Mouse (Mus musculus): ENCODE results near the gene Klk1.
"Not testable (repeated sequence)": the region's sequence is repeated elsewhere in the genome, so short reads cannot be mapped to it uniquely, and the experiment has no call there.

Klk1 gene

DNA sequence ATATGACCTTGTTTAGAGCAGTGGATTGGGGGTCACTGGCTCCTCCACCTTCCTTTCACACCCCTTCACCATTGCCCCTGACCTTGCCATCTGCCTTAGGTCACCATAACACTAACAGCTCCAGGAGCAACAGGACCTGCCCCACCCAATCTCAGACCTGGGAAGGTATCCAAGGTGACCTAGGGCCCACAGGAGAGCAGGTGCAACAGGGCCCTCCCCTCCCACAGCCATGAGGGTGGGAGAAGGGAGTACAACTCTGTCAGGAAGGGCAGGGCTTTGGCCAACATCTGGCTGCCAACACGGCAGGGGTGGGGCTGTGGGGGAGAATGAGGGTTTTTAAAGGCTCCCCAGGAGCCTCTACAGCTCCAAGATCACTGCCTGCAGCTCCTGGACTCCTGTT is at the start of gene Klk1:
Klk1 (plus strand) TSS at position 285 of the 400 bp plus-strand sequence.
- DNase-seq (ENCODE audit: low spot score) = no peak

- DNase-seq (ENCODE audit: low spot score) = no peak
These were observed 45.7 kb upstream of the Klk1 start for GRCm38 (mm10) chr7:44179299-44180045.

GRCm38 (mm10) chr7:44186516-44186915 is 38.6 kb upstream of the Klk1 start:
- DNase-seq (ENCODE audit: low spot score) = not testable (repeated sequence)

DNA sequence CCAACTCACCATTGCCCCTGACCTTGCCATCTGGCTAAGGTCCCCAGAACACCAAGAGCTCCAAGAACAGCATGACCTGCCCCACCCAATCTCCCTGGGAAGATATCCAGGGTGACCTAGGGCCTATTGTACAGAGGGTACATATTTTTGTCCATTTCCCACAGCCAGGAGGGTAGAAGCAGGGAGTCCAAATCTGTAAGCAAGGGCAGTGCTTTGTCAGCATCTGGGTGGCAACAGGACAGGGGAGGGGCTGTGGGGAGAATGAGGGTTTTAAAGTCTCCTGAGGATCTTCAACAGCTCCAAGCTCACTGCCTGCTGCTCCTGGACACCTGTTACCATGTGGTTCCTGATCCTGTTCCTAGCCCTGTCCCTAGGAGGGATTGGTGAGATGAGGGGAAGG is 37.2 kb upstream of the Klk1 start, which contains the start of gene Klk1b24:
Klk1b24 (plus strand) TSS at position 301 of the 400 bp plus-strand sequence.
- not testable (repeated sequence) for DNase-seq (ENCODE audit: low spot score)

GRCm38 (mm10) chr7:44193466-44193865 is 31.7 kb upstream of the Klk1 start:
- DNase-seq (ENCODE audit: low spot score) = not testable (repeated sequence)

DNA sequence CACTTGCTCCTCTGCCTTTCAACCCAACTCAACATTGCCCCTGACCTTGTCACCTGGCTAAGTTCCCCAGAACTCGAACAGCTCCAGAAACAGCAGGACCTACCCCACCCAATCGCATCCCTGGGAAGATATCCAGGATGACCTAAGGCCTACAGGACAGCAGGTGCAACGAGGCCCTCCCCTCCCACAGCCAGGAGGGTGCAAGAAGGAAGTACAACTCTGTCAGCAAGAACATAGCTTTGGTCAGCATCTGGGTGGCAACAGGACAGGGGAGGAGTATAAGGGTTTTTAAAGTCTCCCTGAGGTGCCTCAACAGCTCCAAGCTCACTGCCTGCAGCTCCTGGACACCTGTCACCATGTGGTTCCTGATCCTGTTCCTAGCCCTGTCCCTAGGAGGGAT is 27.3 kb upstream of the Klk1 start, which contains the start of gene Klk1b3:
Klk1b3 (plus strand) TSS at position 301 of the 400 bp plus-strand sequence.
- no peak for DNase-seq (ENCODE audit: low spot score)

GRCm38 (mm10) chr7:44207135-44207534 is 18.0 kb upstream of the Klk1 start, which contains the start of gene Klk1b4:
Gene Klk1b4, plus strand, starts transcription at chr7:44207435.
- DNase-seq (ENCODE audit: low spot score) = not testable (repeated sequence)

GRCm38 (mm10) chr7:44208307-44208706 is 16.9 kb upstream of the Klk1 start:
- no peak for DNase-seq (ENCODE audit: low spot score)

DNA sequence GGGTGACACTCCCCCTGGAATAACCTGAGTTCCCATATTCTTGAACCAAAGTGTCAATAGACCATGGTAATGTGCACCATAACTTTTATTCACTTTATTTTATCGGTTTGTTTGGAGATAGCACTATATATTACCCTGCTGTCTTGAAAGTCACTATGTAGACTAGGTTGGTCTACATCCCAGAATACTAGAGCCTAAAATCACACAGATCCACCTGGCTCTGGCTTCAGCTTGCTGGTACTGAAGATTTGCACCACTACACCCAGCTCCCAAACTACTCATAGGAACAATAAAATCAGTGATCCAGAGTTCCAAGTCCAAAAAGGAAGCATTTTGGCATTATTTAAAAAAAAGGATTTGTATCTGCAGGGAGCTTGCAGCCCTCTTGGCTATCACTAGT is 9.5 kb upstream of the Klk1 start, which contains the start of gene Klk1b5:
Klk1b5 (plus strand) TSS at position 301 of the 400 bp plus-strand sequence.
- DNase-seq (ENCODE audit: low spot score) = no peak

DNA sequence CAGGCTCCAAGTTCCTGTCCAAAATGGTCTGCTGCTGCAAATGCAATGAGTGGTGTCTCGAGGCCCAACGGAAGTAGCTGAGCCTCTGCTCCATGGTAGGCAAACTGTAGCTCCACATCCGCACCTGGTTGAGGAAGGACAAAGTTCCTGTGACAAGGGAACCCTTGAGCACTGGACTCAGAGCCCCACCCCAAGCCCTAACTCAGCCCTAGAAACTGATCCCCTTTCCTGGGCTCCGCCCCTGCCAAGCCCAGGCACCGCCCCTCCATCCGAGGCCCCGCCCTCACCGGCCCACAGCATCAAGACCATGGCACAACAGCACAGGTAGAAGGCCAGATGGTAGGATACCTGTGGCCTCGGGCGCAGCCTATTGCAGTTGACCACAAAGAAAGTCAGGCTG is 3.6 kb upstream of the Klk1 start:
- not testable (repeated sequence) for DNase-seq (ENCODE audit: low spot score)

- not testable (repeated sequence) for DNase-seq (ENCODE audit: low spot score)
These were observed 2.8 kb upstream of the Klk1 start for GRCm38 (mm10) chr7:44222335-44222734.

DNA sequence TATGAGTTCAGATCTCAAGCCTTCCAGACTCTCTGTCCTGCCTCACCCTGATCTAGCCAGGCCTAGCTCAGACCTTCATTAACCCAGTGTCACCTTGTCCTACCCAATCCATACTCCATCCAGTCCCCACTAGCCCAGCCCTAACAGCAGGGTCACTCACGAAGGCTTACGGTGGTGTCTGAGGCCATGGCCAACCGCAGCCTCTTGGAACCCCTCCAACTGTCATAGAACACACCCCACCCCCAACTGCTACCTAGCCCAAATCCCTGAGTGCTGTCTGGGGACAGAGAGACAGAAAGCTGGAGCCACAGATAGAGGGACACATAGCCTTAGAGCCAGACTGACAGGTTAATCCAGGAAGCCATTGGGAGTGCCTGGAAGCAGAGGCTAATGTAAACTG is 10.7 kb downstream of the Klk1 start, which contains the start of gene Gm36864:
Gm36864 (plus strand) TSS at position 269 of the 400 bp plus-strand sequence.
- no peak for DNase-seq (ENCODE audit: low spot score)

- DNase-seq (ENCODE audit: low spot score) = no peak
These were observed 14.8 kb downstream of the Klk1 start for GRCm38 (mm10) chr7:44239913-44240312.

GRCm38 (mm10) chr7:44240712-44241111 is 15.6 kb downstream of the Klk1 start:
- no peak for DNase-seq (ENCODE audit: low spot score)

- DNase-seq (ENCODE audit: low spot score) = no peak
These were observed 16.0 kb downstream of the Klk1 start for GRCm38 (mm10) chr7:44241163-44241562.

GRCm38 (mm10) chr7:44244080-44244479 is 18.9 kb downstream of the Klk1 start:
- no peak for DNase-seq (ENCODE audit: low spot score)

GRCm38 (mm10) chr7:44246055-44246983 is 21.2 kb downstream of the Klk1 start, which contains the start of the genes 1700028J19Rik and 2410002F23Rik:
Gene 1700028J19Rik, minus strand, starts transcription at chr7:44246695.
Gene 2410002F23Rik, plus strand, starts transcription at chr7:44246722.
- DNase-seq (ENCODE audit: low spot score) = peak; percentile 84

DNA sequence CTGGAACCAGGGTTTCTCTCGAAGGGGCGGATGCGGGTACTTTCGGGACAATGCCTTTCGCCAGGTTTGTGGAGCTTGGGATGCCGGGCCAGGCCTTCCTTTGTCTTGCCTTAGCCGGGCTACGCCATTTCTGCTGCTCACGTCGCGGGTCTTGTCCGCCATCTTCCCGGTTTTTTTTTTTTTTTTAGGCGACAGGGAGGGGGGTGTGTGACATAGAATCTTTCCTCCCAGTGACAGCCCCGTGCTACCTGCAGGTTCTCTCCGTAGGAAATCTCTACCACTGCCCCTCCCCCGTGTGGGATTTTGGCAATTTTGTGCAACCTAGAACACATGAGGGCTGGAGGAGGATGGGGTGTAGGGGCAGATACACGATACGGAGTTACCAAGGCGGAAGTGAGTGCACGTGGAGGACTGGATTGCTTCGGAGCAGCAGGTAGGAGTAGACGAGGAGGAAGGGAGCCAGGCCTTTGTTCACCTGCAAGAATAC is 21.9 kb downstream of the Klk1 start:
- DNase-seq (ENCODE audit: low spot score) = peak; percentile 57

DNA sequence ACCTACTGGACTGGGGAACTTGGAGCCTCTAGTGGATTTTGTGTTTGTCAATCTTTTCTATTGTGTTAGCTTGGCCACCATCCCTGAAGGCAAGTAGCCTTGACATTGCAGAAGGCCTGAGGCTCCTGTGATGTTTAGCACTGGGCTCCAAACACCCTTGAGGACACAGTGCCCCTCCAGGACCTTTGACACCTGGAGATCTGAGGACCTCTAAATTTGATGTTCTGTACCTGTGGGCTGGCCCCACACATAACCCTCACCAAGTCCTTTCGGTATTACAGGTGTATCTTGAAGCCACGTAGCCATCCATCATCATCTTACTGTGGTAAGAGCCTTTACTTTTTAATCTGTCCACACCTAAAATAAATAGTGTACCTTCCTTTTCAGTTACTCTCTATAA is 22.8 kb downstream of the Klk1 start:
- no peak for DNase-seq (ENCODE audit: low spot score)

GRCm38 (mm10) chr7:44249248-44249647 is 24.1 kb downstream of the Klk1 start:
- no peak for DNase-seq (ENCODE audit: low spot score)

- not testable (repeated sequence) for DNase-seq (ENCODE audit: low spot score)
These were observed 25.6 kb downstream of the Klk1 start for GRCm38 (mm10) chr7:44250732-44251275.
